Mouse (Mus musculus) frontal cortex, postnatal 36 days (tissue): Measurements from ENCODE around the gene Prr27.
A peak's percentile ranks its signal among the peaks of the same experiment; 100 is the strongest.

ENCODE experiments used
- DNase-seq, 2 experiments: peaks; one replicate each; pipeline ENCODE4 v3.0.0; 2022; ENCODE audit warnings: low spot score in 2 of 2

Gene Prr27

GRCm38 (mm10) chr5:87825386-87825785 is at the start of gene Prr27:
TSS of gene Prr27 (plus strand) at chr5:87825686.
- no peak for DNase-seq

- no peak for DNase-seq
Measured at GRCm38 (mm10) chr5:87782731-87783130, 42.8 kb upstream of the Prr27 start.

GRCm38 (mm10) chr5:87807782-87808181 is 17.7 kb upstream of the Prr27 start, which contains the start of gene Csn1s2b:
TSS of gene Csn1s2b (plus strand) at chr5:87808082.
- no peak for DNase-seq

- no peak for DNase-seq
Measured at GRCm38 (mm10) chr5:87809253-87809652, 16.2 kb upstream of the Prr27 start.

GRCm38 (mm10) chr5:87855136-87855716 is 29.7 kb downstream of the Prr27 start:
- DNase-seq = peak; percentile 4 to 9

GRCm38 (mm10) chr5:87870084-87870483 is 44.6 kb downstream of the Prr27 start:
- DNase-seq = no peak

GRCm38 (mm10) chr5:87871423-87871822 is 45.9 kb downstream of the Prr27 start:
- DNase-seq = no peak

GRCm38 (mm10) chr5:87884729-87885128 is 59.2 kb downstream of the Prr27 start, which contains the start of gene Odam:
TSS of gene Odam (plus strand) at chr5:87885029.
- no peak for DNase-seq
